Mouse (Mus musculus) Muller cell, postnatal 12 days (primary cell): ENCODE data around the gene Asrgl1.
A peak's percentile ranks its signal among the peaks of the same experiment; 100 is the strongest.
"Not testable (repeated sequence)": the region's sequence is repeated elsewhere in the genome, so short reads cannot be mapped to it uniquely, and the experiment has no call there.

Source experiments
- DNase-seq: peaks from one replicate; pipeline ENCODE4 v3.0.0-alpha.2; 2015; ENCODE audit errors: inconsistent ontology term

Gene Asrgl1

DNA sequence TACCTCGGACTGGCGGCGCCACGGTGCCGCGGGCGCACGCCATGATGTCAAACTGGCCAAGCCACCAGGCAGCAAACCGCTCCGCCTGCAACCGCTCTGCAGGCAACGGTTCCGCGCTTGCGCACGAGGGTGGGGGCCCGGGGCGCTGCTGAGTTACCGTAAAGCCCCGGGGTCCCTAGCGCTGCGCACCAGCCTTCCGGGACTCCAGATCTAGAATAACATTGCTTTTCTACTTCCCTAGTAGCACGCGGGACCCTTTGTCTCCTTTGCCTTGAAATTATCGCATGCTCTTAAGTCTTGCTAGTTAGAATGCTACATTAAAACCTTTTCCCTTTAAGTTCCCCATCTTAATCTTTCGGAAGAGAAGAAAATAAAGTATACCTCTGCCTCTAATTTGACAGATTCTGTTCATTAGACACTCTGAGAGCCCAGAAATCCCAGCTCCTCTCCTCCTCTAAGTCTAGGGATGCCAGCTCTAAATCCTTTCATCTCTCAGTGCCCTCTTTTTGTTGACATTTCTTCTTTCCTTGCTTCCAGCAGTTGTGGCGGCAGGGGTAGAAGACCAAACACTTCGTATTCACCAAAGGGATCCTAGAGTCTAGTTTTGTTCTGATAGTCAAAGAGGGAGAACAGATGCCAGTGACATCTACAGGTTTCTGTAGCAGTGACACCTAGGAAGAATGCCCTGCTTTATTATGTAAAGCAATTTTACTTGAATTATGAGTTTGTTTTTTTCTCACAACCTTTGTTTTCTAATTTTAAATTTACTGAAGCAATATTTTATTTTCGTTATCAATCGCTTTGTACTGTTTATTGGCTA lies at the start of gene Asrgl1:
TSS of gene Asrgl1 (minus strand) at position 125 of the 820 bp plus-strand sequence.
- peak; percentile 91 for DNase-seq

DNA sequence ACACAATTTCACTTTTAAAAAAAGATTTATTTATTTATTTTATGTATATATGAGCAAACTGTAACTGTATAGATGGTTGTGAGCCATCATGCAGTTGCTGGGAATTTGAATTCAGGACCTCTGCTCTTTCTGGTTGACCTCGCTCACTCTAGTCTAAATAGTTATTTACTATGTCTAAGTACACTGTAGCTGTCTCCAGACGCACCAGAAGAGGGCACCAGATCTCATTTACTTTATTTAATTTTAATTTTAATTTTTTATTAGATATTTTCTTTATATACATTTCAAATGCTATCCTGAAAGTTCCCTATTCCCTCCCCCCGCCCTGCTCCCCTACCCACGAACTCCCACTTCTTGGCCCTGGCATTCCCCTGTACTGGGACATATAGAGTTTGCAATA lies 10.8 kb upstream of the Asrgl1 start:
- DNase-seq = no peak

DNA sequence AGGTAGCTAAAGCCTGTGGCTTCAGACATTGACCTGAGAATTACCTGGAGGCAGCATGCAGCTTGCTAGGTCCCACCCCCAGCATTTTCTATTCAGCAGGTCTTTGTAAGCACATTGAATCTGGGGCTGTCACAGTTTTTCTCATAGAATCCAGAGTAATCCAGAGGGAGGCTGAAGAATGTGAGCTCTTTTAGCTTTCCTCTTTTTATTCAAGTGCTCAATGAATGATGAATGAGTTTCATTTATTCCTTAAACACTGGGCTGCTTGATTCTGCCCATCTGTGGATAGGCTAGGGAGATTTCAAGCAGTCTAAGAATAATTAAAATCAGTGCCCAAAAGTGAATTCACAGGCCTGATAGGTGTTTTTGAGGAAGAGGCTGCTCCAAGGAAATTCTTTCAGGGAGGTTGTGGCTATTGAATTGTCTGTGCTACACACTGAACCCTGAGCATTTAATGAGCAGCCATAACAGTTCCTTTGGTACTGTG lies 8.2 kb upstream of the Asrgl1 start:
- DNase-seq = peak; percentile 19

DNA sequence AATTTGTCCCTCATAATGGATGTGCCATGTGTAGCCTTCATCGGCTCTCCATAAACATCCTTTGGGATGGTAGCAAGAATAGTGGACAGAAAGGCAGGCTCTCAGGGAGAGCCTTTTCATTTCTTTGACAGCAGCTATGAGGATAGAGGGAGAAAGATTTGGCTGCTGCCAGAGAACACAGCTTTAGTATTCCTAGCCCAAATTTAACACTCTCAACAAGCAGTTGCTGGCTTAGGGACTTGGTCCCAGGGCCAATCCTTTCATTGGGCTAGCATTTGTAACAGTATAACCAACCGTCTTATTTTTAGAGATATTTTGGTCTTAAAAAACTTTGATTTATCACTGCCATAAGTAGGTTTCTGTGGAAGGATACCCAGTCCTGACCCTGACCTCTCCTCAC lies 7.8 kb upstream of the Asrgl1 start:
- no peak for DNase-seq

DNA sequence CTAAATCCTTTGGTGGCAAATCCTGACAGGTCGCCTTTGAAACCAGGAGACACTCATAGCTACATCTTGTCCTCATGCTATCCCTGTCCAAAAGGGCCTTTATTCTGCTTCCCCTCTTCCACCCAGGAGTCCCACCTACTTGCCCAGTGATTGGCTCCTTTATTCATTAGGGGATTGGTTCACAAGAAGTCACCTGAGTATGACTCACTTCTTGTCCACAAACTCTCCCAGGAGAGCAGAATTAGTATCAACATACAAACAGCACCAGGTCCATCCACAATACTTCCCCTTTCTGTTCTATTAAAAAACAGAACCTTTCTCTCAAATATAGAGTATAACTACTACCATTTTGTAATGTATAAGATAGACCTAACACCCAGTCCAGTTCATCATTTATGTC lies 4.9 kb upstream of the Asrgl1 start:
- not testable (repeated sequence) for DNase-seq

DNA sequence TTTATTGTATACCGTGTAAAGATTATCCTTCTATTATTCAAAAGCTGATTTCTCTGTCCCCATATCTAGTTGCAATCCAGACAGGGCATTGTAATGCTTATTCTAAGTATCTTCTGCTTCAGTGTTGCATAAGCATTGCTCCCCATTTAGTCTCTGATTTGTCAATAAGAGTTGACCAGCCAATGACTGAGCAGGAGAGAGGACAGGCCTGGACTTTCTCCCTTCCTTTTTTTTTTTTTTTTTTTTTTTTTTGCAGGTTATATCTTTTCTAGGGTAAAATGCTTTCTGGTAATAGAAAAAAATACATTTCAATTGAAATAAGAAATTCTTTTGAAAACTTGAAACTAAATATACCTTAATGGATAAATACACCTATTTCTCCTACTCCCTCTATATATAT lies 1.7 kb upstream of the Asrgl1 start:
- no peak for DNase-seq

DNA sequence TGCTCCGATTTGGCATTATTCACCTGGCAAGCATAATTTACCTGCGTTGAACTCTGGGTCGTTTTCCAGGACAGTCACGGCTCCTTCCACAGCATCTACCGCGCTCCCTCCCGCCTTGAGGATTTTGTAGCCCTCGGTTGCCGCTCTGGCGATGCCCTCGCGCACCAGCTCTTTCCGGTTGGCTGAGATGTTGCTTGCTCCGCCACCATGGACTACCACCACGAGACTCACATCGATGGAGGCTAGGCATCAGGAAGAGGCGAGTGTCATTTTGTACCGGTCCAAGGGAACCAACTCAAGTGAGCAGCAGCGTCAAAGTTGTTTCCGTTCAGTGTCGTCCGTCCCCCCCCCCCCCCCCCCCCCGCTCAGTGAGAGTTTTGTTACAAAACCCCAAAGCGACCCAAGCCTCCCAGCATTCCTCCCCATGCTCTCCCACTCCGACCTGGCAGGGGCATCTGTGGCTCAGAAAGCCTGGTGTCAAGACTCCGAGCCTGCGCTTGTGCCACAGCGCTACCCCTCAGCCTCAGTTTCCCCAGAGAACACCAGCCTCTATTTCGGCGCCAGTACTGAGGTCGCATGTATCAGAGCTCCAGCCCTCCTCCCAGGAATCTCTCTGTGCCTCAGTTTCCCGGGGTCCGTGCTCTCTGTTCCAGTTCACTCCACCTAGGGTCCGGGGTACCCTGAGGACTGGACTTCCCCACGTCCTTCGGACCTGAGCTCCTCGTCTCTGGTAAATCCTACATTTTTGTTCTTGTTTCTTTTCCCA lies 507 bp downstream of the Asrgl1 start:
- peak; percentile 19 for DNase-seq

DNA sequence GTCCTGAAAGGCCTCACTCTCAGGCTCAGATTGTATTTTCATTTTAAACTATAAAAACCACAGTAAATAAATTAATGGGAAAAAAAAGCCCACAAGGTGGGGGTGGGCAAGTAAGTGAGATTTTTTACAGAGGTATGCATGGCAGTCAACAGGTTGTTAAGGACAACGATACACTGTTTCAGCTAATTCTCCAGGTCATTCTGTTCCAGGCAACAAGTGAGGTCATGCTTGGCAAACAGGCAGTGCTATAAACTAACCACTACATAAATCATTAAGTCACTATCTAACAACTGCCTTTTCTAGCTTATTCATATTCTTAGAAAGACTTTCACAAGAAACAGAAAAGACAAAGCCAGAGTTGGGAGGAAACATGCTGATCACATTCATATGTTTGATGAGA lies 5.4 kb downstream of the Asrgl1 start:
- no peak for DNase-seq

DNA sequence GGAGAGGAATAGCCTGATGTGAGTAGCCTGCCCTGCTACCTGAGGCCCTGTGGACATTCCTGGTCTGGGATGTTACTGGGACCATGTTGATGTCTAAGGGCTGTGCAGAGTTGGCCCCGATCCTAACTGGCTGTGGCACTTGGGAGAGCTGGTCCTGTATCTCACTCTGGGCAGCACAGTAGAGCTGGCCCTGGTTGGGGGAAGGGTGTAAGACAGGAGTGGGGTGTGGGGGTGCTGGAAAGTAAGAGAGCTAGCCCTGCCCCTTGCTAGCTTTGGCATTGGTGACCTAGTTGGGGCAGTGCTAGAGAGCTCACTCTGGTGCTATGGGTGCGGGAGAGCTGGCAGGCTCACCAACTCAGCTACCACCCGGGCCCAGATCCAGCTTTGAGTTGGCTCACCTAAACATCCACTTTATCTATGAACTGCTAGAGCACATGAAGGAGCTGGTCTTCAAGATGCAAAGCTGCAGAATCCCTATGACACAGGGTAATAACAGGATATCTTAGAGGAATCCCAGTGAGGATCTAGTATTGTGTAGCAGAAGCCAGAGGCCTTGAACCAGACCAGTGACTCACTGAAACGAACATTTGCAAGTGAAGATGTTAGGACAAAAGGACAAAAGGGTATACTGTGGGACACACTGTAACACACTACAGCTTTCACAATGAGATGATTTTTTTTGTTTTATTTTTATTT lies 6.8 kb downstream of the Asrgl1 start:
- DNase-seq = no peak

DNA sequence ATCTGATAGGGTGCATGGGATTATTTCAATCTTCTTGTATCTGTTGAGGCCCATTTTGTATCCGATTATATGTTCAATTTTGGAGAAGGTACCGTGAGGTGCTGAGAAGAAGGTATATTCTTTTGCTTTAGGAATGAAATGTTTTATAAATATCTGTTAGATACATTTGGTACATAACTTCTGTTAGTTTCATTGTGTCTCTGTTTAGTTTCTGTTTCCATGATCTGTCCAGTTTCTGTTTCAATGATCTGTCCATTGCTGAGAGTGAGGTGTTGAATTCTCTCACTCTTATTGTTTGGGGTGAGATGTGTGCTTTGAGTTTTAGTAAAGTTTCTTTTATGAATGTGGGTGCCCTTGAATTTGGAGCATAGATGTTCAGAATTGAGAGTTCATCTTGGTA lies 11.4 kb downstream of the Asrgl1 start:
- DNase-seq = not testable (repeated sequence)

DNA sequence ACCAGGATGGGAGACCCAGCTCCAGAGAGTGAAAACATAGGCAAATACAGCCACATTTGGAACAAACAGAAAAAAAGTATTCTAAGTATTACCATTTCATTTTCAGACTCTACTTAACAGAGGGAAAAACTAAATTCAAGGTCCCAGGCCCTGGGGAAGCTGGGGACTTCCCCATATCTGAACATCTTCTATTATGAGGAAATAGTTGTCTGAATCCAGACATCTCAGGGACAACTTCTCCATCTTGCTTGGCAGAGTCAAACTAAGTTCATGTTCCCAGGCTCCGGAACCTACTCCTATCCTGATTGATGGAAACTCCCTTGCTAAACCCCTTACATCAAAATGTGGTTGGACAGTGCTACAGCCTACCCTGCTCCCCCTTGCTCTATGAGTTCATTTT lies 13.0 kb downstream of the Asrgl1 start:
- no peak for DNase-seq

DNA sequence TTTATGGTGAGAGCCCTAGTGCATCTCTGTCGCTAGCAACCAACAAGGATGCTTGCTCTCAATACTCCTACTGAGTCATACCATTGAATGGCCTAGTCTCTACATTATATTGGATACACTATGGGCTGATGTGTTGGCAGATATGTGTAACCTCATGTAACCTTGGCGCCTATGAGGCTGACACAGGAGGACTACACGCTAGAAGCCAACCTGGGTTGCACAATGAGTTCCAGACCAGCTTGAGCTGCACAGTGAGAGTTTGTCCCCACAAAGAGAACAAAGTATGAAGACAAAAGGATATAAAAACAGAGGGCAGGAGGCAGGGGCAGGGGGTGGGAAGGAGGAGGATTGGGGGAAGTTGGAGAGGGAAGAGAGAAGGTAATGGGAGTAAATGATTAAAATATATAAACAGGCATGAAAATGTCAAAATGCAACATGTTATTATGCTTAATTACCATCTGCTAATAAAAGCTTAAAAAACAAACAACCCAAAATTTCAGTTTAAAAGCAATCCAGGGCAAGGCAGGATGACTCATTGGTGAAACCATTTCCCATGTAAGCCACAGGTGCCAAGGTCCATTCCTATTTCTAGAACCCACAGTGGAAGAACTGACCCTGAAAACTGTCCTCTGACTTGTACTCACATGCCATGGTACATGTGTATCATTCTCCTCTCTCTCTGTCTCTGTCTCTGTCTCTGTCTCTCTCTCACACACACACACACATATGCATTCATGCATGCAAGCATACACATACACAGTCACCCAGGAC lies 15.6 kb downstream of the Asrgl1 start:
- peak; percentile 28 for DNase-seq

DNA sequence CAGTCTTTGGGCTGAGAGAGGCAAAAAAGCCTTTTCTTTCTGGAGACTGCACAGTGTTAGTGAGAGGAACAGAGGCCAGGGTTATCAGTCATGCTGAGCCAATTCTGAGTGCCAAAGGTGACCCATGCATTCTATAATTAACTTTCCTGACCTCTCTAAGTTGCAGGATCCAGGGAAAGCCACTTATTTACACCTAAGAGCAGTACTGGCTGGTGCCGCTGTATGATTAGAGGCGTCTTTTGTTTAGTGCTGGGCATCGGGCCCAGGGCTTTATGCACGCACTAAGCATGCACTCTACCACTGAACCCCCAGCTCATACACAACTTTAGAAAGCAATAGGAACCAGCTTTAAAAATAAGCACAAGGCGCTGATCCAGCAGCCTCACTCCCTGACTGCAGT lies 18.2 kb downstream of the Asrgl1 start:
- DNase-seq = no peak

DNA sequence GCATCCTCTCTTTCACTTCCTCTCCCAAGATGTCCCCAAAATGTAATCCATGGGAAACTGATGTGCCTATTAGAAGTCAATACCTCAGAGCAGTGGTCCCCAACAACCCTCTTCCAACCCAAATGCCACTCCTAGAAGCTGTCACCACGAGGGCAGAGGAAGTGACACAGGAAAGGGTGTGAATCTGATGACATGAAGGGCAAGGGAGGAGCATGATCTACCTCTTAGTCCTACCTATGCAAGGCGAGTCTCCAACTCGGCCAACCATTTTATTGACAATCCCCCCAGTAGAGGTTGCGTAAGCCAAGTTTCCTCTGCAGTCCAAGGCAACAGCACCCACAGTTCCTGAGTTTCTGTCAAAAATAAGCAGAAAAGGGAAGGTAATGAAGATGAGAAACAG lies 19.2 kb downstream of the Asrgl1 start:
- DNase-seq = no peak

DNA sequence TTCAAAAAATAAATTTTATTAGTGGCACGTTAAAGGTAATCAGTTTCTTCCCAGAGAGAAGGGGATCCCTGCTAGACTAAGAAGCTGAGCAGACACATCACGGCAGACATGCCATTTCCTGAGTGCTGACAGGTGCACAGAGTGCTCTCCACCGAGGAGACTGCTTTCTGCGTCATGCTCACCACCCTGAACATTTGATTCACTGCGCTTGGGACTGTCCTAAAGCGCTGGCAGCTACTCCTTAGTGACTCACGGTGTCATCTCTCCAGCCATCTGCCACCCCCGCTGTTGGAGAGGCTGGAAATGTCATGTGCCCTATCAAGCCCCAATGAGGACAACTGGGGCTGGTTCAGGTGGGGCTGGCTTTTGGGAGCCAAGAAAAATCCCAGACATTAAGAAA lies 23.4 kb downstream of the Asrgl1 start:
- DNase-seq = no peak

DNA sequence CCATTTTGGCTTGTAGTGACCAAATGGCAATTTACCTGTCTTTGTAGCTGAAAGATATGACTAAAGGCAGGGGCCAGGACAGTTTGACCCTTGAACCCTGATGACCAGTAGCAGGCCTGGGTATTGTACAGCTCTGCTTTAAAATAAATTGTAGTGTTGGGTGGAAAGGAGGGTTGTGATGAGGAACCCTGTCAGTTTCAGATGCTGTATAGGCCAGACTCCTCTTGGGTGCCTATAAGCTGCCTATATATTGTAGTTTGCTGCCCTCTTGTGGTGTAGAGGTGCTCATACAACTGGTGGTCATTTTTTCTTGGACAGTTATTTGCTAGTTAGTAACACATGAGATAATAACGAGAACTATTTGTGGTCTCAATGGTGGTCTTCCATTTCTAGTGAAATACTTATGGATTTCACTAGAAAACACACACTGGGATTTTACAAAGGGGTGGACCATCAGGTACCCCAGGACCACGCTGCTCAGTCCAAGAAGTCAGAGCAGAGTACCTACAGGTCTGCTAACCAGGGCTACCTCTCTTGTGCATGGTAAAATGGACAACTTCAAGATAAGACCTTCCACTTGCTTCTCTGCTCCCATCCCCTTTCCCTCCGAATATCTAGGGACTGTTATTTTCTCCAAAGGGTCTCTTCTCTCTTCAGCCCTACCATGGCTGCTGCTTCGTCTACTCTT lies 25.1 kb downstream of the Asrgl1 start:
- peak; percentile 54 for DNase-seq

DNA sequence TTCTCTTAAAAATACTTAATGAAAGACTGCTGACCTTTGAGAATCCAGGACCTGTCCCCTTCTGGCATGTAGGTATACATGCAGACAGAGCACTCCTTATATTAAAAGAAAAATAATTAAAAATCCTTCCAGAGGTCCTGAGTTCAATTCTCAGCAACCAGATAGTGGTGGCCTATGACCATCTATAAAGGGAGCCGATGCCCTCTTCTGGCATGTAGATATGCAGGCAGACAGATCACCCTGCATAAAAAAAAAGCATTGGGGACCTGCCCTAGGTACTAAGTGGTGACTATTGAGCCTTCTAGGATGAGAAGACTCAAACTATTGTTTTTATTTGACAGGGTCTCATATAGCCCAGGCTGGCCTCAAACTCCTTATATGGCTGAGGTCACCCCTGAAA lies 26.9 kb downstream of the Asrgl1 start:
- DNase-seq = no peak

DNA sequence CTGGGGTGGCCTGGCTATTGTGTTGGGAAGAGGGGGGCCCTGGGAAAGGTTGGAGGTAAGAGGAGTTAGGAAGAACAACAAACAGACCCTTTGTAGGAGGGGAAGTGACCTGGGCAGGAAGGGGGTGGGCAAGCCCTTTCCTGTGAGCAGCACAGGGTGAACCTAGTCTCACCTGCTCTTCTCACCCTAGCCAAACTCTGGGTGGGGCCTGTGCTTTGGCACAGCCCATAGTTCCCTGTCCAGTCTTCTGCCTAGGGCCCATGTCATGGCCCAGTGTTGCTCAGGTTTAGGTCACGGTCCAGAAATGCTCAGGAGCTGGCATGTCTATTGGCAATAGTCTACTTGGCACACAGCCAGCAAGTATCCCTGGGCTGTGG lies 28.1 kb downstream of the Asrgl1 start:
- no peak for DNase-seq

DNA sequence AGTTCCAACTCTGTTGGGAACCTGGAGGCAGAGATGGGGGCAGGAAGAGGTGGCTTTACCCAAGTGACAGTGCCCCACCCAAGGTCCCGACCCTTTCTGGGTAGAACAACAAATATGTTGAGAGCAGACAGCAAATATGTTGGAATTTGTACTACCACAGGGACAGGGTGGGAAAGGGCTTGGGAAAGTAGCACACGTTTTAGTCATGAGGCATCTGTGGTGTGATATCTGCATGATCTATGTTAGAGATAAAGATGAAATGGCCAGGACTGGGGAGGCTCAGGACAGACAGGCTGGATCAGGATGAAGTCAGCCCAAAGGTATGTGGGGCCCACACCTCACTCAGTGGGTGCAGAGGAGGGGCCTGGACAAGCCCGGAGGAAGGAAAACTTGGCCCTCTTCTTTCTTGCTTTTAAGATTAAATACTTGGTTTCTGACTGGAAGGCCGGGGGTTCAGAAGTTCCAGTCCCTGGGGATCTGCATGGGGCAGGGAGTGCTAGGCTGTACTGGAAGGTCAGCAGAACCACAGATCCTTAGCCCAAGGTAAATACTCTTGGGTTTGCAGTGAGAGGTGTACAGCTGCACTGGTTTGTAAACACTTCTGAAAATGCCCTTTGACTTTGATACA lies 28.6 kb downstream of the Asrgl1 start:
- DNase-seq = peak; percentile 81

DNA sequence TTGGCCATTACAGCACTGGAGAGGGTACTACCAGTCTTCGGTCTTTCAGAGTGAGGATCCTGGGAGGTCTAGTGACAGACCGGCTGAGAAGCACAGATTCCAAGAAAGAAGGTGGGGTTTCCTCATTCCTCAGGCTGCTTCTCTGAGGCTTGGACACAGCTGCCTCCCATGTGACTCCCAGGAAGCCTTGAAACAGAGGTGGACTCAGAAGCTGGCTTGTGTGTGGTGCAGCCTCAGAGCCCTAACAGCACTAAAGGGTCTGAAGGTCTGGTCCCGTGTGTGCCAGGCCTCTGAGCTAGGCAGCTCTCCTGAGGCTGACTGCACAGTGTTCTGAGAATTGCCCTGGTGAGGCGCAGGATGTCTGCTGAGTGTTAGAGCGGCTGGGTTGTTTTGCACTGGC lies 29.3 kb downstream of the Asrgl1 start:
- no peak for DNase-seq
